Mouse (Mus musculus) mouse embryonic stem cell (cell line): ENCODE results near the gene Iqgap2.

Experiments
- in situ Hi-C, 2 experiments: fragments of 300-500 bp; cut with MboI; formaldehyde crosslinking; loops; 1 replicate in 1 of 2; 3 replicates in 1 of 2; pipeline ENCODE4 v1.14.3; 2019 to 2020; ENCODE audit warnings: low sequenced_read_pairs in 2 of 2, low pct_unique_long_range_greater_than_20kb in 1 of 2, mixed read lengths in 1 of 2; ENCODE audit not compliant: unreplicated experiment in 1 of 2

Gene Iqgap2

GRCm38 (mm10) chr13:95646687-95647111, 245.0 kb downstream of the Iqgap2 start:
- in situ Hi-C loops = no loop called here

DNA sequence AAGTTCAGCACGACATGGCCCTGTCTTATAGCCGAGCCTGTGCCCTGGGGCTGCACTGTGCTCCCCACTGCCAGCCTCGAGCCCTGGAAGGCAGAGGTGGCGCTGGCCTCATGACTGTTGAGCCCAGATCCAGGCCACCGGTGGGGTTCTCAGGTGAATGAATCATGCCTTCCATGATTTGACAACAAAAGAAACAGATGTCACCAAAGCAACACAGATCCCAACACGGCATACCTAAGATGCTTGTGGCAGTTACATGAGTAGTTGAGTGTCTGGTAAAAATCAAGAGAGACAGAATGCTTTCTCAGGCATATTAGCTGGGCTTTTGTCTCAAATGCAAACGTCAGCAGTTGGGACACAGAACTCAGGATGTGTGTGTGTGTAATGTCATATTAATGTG, 248.0 kb downstream of the Iqgap2 start:
- in situ Hi-C loops = no loop called here

DNA sequence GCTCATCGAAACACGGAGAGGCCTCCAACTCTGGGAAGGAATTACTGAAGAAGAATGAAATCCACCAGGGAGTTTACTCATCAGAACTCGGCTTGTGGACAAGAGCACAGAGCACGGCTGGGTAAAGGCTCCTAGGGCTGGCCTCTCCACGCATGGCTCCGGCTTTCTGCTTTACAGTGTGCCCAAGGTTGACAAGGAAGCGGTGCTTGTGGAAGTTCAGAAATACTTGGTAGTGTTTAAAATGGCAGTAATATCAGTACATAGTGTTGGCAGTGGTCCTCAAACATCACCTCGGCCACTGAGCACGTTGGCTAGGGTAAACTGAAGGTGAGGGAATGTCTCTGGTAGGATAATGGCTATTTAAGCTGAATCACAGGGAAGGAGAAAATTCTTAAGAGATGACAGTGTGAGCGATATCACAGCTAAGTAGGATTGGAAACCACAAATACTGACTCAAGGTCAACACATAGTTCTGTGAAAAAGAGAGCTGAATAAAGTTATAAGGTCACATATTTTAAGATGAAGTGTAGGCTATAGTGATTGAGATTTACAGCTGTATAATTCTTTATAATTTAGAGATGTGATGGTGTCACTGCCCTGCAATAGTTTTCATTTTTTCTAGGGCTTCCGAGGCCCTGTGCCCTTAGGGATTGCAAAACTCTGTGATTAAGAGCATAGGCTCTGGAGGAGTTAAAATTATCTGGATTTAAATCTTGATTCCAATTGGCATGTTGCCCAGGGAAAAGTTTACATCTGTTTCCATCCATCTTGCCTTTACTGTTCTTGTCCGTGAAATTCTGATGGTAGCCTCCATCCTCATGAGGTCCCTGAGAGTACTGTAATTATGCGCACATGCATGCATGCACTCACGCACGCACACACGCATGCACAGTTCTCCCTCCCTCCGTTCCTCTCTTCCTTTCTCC, 250.4 kb downstream of the Iqgap2 start:
- in situ Hi-C loops = no loop called here

GRCm38 (mm10) chr13:95640408-95640807, 251.3 kb downstream of the Iqgap2 start:
- in situ Hi-C loops = no loop called here

GRCm38 (mm10) chr13:95639336-95640116, 252.2 kb downstream of the Iqgap2 start:
- in situ Hi-C loops = no loop called here

DNA sequence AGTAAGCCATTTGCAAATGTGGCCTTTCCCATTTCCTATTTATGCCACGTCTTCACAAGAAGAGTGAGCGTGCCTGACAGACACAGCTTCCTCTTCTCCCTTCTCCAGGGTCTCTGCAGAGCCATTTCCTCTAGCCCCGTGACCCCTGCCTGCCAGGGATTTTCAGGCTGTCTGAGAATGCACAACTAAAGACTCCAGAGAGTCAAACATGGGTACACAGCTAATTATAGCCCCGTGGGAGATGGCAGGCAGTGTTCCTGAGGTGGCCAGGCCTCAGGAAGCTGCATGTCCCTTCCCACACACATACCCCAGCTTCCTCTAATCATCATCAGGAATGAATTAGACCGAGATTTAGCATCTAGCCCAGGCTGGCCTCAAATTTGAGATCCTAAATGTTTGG, 252.8 kb downstream of the Iqgap2 start:
- in situ Hi-C loops = no loop called here

DNA sequence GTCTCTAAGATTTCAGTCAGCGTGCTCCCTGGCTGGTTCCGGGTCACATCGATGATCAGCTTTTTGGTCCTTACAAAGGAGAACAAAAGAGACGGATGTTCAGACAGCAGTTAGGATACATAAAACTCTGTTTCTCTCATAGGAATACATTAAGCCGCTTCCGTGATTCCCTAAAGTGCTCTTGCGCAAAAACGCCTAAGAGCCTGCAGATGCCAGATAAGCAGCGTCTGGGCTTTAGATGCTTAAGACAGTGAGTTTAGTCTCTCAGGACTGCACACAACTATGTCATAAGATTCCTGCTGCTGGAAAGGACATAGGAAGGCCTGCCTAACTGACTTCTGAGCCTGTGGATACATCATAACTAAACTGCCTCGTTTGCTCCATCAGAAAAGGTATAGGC, 254.0 kb downstream of the Iqgap2 start:
- in situ Hi-C loops = no loop called here

- in situ Hi-C loops = no loop called here
These were observed 256.4 kb downstream of the Iqgap2 start for GRCm38 (mm10) chr13:95635301-95635700.

DNA sequence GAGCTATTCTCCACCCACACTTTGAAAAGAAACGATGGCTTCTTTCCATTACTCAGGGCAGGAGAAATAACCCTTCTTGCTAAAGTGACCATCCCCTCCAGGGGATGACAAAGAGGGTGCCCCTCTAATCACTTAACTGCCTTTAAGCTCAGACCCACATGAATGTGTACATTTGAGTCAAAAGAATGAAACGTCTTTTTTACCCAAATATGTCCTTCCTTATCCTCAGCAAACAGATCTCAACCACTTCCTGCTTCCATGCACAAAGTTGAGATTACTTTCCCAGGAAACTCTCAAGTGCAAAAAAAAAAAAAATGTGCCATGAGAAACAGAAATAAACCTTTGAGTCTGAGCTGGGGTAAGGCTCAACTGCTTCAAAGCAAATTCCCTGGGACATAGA, 257.3 kb downstream of the Iqgap2 start:
- in situ Hi-C loops = no loop called here

DNA sequence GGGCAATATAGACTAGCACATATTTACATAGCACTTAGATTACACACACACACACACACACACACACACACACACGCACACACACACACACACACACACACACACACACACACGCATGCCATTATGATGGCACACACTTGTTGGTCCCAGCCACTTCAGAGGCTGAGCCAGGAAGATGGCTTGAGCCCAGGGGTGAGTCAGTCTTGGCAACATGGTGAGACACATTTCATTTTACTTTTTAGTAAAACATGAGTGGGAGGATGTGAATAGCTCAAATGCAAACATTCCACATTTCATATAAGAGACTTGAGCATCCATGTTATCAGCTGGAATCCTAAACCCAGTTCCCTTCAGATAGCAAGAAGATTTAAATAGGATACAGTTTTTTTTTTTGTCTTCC, 258.3 kb downstream of the Iqgap2 start:
- in situ Hi-C loops = no loop called here

GRCm38 (mm10) chr13:95632144-95632543, 259.6 kb downstream of the Iqgap2 start:
- in situ Hi-C loops = no loop called here

GRCm38 (mm10) chr13:95630747-95631146, 261.0 kb downstream of the Iqgap2 start:
- in situ Hi-C loops = no loop called here

- in situ Hi-C loops = no loop called here
These were observed 262.0 kb downstream of the Iqgap2 start for GRCm38 (mm10) chr13:95629751-95630150.

GRCm38 (mm10) chr13:95626696-95627095, 265.0 kb downstream of the Iqgap2 start:
- in situ Hi-C loops = no loop called here

GRCm38 (mm10) chr13:95623042-95623441, 268.7 kb downstream of the Iqgap2 start:
- in situ Hi-C loops = no loop called here

GRCm38 (mm10) chr13:95621563-95621962, 270.2 kb downstream of the Iqgap2 start:
- in situ Hi-C loops = no loop called here

GRCm38 (mm10) chr13:95618859-95619258, 272.9 kb downstream of the Iqgap2 start:
- in situ Hi-C loops = no loop called here

GRCm38 (mm10) chr13:95618309-95618712, 273.4 kb downstream of the Iqgap2 start, which contains the start of gene F2r:
Gene F2r, minus strand, starts transcription at chr13:95618487.
- in situ Hi-C loops = no loop called here

- in situ Hi-C loops = no loop called here
These were observed 274.0 kb downstream of the Iqgap2 start for GRCm38 (mm10) chr13:95617671-95618171.
